Mouse (Mus musculus) neutrophil, adult 59 days (primary cell): ENCODE measurements around the gene Ogt. TPM values are rescaled to one million over a fixed set of nuclear protein-coding genes. Genes with fewer than 3 reads are reported as not detected.

ENCODE experiments used
- total RNA-seq, 2 experiments: library from RNA; stranded (reverse); gene quantifications; 1 replicate in 1 of 2; 2 replicates in 1 of 2; pipeline ENCODE4 v1.2.4; 2023

Gene Ogt
- total RNA-seq = 100 to 1,000 TPM; 239 to 243 TPM

DNA sequence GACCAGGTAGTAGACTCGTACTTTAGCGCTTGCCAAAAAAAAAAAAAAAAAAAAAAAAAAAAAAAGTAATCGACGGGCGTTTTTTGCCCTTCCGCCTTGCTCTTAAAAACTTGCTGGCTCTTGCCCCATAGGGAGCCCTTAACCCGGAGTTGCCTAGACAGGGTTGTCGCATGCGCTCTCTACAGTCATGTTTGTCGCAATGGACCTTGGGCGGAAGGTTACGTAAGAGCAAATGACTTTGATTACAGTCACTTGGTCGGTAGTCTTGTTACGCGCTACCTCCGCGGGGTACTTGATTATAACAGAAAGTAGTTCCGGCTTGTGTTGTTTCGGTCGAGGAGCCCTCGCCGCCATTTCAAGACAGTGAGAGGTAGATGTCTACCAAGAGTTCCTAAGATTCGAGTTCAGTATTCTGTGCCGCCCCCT, at the start of gene Ogt:
Gene Ogt (plus strand): TSS at position 320 of the 426 bp plus-strand sequence.

DNA sequence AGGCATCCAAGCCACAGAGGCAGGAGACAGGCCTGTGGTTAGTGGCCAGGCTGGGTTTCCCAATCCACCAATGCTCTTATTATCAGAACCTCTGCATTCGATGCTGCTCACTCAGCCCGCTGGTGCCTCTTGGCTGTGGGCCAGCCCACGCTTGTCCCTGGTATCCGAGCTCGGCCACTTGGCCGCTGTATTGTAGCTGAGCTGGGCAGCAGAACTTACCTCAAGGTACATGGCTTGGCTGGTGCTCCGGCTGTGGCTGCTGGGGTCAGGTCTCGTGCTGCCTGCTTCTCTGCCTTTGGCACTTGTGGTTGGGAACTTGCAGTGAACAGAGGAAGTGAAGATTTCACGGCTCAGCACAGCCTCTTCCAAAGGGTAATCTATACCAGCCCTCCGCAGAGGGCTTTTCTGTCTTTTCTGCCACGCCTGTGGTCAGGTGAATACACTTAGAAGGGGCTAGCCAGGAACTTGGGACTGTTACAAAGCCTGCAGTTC, 94.0 kb downstream of the Ogt start, which contains the start of gene Cxcr3:
Gene Cxcr3 (minus strand): TSS at position 442 of the 492 bp plus-strand sequence.

Other genes with a start within 250 kb of the Ogt start
- 10 to 100 TPM; 14.2 to 20.6 TPM for gene Zmym3, start 219.2 kb upstream of the Ogt start, total RNA-seq
- 100 to 1,000 TPM; 108 to 168 TPM for gene Nono, start 210.7 kb upstream of the Ogt start, total RNA-seq
- gene Itgb1bp2, start 191.0 kb upstream of the Ogt start, total RNA-seq = 1 to 10 TPM; 1.6 TPM
- 10 to 100 TPM; 24.9 to 25.9 TPM for gene Taf1, start 107.3 kb upstream of the Ogt start, total RNA-seq
- 1 to 10 TPM; 1.2 to 1.5 TPM for gene Cxcr3, start 94.2 kb downstream of the Ogt start, total RNA-seq
- not detected for gene Gm4779, start 154.4 kb downstream of the Ogt start, total RNA-seq
- gene 8030474K03Rik, start 154.6 kb downstream of the Ogt start, total RNA-seq = not detected
- 100 to 1,000 TPM; 136 to 165 TPM for gene Nhsl2, start 209.3 kb downstream of the Ogt start, total RNA-seq